Mouse (Mus musculus): ENCODE results near the gene Pth. TPM values are rescaled to one million over a fixed set of nuclear protein-coding genes. Genes with fewer than 3 reads are reported as not detected.

Pth gene
- total and polyA plus RNA-seq, 3 experiments, result not detected

- 0 out of 2 replicates have a peak, but pooled peaks cover 2% of the 10 kb centered on the region for H3K79me2 ChIP-seq (replicated peaks; ENCODE audit: control insufficient read depth, extremely low read depth, insufficient read depth, poor library complexity, severe bottlenecking)
- no peaks in the 10 kb centered on the region for H3K27me3 ChIP-seq (replicated peaks)
- DNase-seq (ENCODE audit: extremely low read depth), result no peak
- H3K9me3 ChIP-seq (replicated peaks; ENCODE audit: low read length), result no peaks in the 10 kb centered on the region
- no peak for TF ChIP-seq ELF1 (IDR thresholded peaks at IDR 0.05; ENCODE audit: low read depth, low read length)
- no peak for TF ChIP-seq ZC3H11A (IDR thresholded peaks at IDR 0.05; ENCODE audit: low read depth, low read length)
- no peak for TF ChIP-seq GABPA (IDR thresholded peaks at IDR 0.05; ENCODE audit: insufficient replicate concordance, low read depth, low read length)
- TF ChIP-seq SIN3A (IDR thresholded peaks at IDR 0.05; ENCODE audit: low read length), result no peak
- TF ChIP-seq TBP (conservative IDR thresholded peaks at IDR 0.05; ENCODE audit: low read depth, low read length), result no peak
- TF ChIP-seq NRF1 (IDR thresholded peaks at IDR 0.05; ENCODE audit: low read depth, low read length), result no peak
- TF ChIP-seq POLR2A (IDR thresholded peaks at IDR 0.05; ENCODE audit: low read depth, low read length), result no peak
- TF ChIP-seq CHD2 (IDR thresholded peaks at IDR 0.05; ENCODE audit: low read length), result no peak
- TF ChIP-seq TCF12 (IDR thresholded peaks at IDR 0.05; ENCODE audit: low read depth, low read length), result no peak
- TF ChIP-seq IRF4 (IDR thresholded peaks at IDR 0.05; ENCODE audit: low read depth, low read length), result no peak
- no peak for TF ChIP-seq ETS1 (conservative IDR thresholded peaks at IDR 0.05; ENCODE audit: low read depth, low read length)
- TF ChIP-seq USF2 (conservative IDR thresholded peaks at IDR 0.05; ENCODE audit: low read depth, low read length), result no peak
- TF ChIP-seq UBTF (IDR thresholded peaks at IDR 0.05; ENCODE audit: low read depth, low read length), result no peak
- TF ChIP-seq BHLHE40 (IDR thresholded peaks at IDR 0.05; ENCODE audit: low read depth, low read length), result no peak
- no peak for TF ChIP-seq ZKSCAN1 (IDR thresholded peaks at IDR 0.05; ENCODE audit: borderline replicate concordance, low read depth, low read length)
- TF ChIP-seq MEF2A (IDR thresholded peaks at IDR 0.05; ENCODE audit: borderline replicate concordance, low read depth, low read length), result no peak
- no peak overlapping the region for H3K4me3 ChIP-seq (replicated peaks in 1 of 3; ENCODE audit: low read depth in 2 of 3, low read length in 2 of 3, poor library complexity in 1 of 3)
- peaks cover 0 to 31% of the 10 kb centered on the region in 2 experiments; a peak in 2 of 4 replicates for H3K4me1 ChIP-seq (ENCODE audit: control insufficient read depth in 1 of 2, insufficient read depth in 2 of 2)
- H3K4me2 ChIP-seq (ENCODE audit: insufficient read depth, low read depth, poor library complexity, severe bottlenecking), result no peak overlapping the region
- peaks cover 0 to 4% of the 10 kb centered on the region in 2 experiments for H3K36me3 ChIP-seq (replicated peaks in 1 of 2; ENCODE audit: control insufficient read depth in 1 of 2, insufficient read depth in 1 of 2, low read length in 1 of 2)
- no peak overlapping the region for H3K9ac ChIP-seq (ENCODE audit: insufficient read depth, low read depth)
- dilution Hi-C loops (cut with MboI; ENCODE audit: extremely low pct_ligation_motif_present, extremely low pct_unique_long_range_greater_than_20kb, low sequenced_read_pairs) (no loop called here), in situ Hi-C loops (cut with MboI; ENCODE audit: low pct_ligation_motif_present, low pct_unique_long_range_greater_than_20kb, low sequenced_read_pairs) (no loop called here)
- no peak overlapping the region for H3K27ac ChIP-seq (ENCODE audit: insufficient read depth, low read depth)
These were observed 20.9 kb downstream of the Pth start for GRCm38 (mm10) chr7:113367440-113367839.

DNA sequence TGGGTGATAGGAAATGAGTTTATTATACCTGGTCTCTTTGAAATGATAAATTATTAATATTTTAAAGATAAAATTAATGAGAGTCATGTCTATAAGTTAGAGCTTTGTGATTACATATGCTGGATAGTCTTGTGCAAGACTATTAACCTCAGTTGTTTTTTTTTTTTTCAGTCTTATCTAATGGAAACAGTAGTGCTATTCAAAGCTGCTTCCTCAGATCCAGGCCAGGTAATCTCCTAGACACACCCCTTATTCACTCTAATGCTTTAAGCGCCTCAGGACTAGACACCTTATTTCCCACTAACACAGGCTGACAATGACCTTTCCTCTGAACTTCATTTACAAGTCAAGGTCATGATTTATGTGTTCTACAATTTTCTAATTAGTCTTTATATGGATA is 39.3 kb downstream of the Pth start:
- no peak overlapping the region for H3K4me2 ChIP-seq (ENCODE audit: insufficient read depth, low read depth, poor library complexity, severe bottlenecking)
- dilution Hi-C loops (cut with MboI; ENCODE audit: extremely low pct_ligation_motif_present, extremely low pct_unique_long_range_greater_than_20kb, low sequenced_read_pairs) (no loop called here), in situ Hi-C loops (cut with MboI; ENCODE audit: low pct_ligation_motif_present, low pct_unique_long_range_greater_than_20kb, low sequenced_read_pairs) (no loop called here)
- no peaks in the 10 kb centered on the region for H3K27me3 ChIP-seq (replicated peaks)
- H3K9ac ChIP-seq (ENCODE audit: insufficient read depth, low read depth), result no peak overlapping the region
- no peak overlapping the region for H3K4me3 ChIP-seq (replicated peaks in 1 of 3; ENCODE audit: low read depth in 2 of 3, low read length in 2 of 3, poor library complexity in 1 of 3)
- no peak overlapping the region for H3K27ac ChIP-seq (ENCODE audit: insufficient read depth, low read depth)
- DNase-seq (ENCODE audit: extremely low read depth), result no peak
- no peaks in the 10 kb centered on the region for H3K79me2 ChIP-seq (replicated peaks; ENCODE audit: control insufficient read depth, extremely low read depth, insufficient read depth, poor library complexity, severe bottlenecking)
- no peaks in the 10 kb centered on the region for H3K9me3 ChIP-seq (replicated peaks; ENCODE audit: low read length)
- TF ChIP-seq ZKSCAN1 (IDR thresholded peaks at IDR 0.05; ENCODE audit: borderline replicate concordance, low read depth, low read length) (no peak), NELFE (IDR thresholded peaks at IDR 0.05; ENCODE audit: low read depth, low read length) (no peak), MAFK (IDR thresholded peaks at IDR 0.05; ENCODE audit: insufficient replicate concordance, low read length) (no peak), CHD2 (IDR thresholded peaks at IDR 0.05; ENCODE audit: low read length) (no peak), RAD21 (IDR thresholded peaks at IDR 0.05; ENCODE audit: low read depth, low read length) (no peak), EP300 (IDR thresholded peaks at IDR 0.05; ENCODE audit: low read length) (no peak), ELF1 (IDR thresholded peaks at IDR 0.05; ENCODE audit: low read depth, low read length) (no peak), UBTF (IDR thresholded peaks at IDR 0.05; ENCODE audit: low read depth, low read length) (no peak), ZNF384 (IDR thresholded peaks at IDR 0.05; ENCODE audit: low read depth, low read length) (no peak)
- H3K4me1 ChIP-seq (ENCODE audit: control insufficient read depth in 1 of 2, insufficient read depth in 2 of 2), result no peaks in the 10 kb centered on the region
- H3K36me3 ChIP-seq (replicated peaks in 1 of 2; ENCODE audit: control insufficient read depth in 1 of 2, insufficient read depth in 1 of 2, low read length in 1 of 2), result peaks cover 0 to 2% of the 10 kb centered on the region in 2 experiments
